Mouse (Mus musculus): Measurements from ENCODE around the gene Tspo2. TPM values are rescaled to one million over a fixed set of nuclear protein-coding genes. Genes with fewer than 3 reads are reported as not detected.

Tspo2 gene
- polyA plus RNA-seq, 1 experiment from 2014 or later = 2.6 TPM

GRCm38 (mm10) chr17:48425823-48426612, 25.3 kb downstream of the Tspo2 start:
- H3K9ac ChIP-seq (ENCODE audit: low read length) = no peak overlapping the region; the same call in 1 of the 2 replicates
- 22% methylated on average over 9 of the region's 9 CpGs for WGBS
- peak; percentile 74 for ATAC-seq (ENCODE audit: low read depth)
- H3K36me3 ChIP-seq (ENCODE audit: control insufficient read depth, insufficient read depth, low read length) = no peaks in the 10 kb centered on the region
- H3K27me3 ChIP-seq (ENCODE audit: control insufficient read depth, insufficient read depth, low read depth, low read length) = no peaks in the 10 kb centered on the region
- no peak overlapping the region for H3K4me3 ChIP-seq (ENCODE audit: low read length)
- H3K4me2 ChIP-seq (ENCODE audit: low read depth, low read length) = no peak overlapping the region
- peak overlapping the region; percentile 84 for H3K27ac ChIP-seq (ENCODE audit: low read length)
- no peaks in the 10 kb centered on the region for H3K9me3 ChIP-seq (ENCODE audit: control insufficient read depth, low read length)
- H3K4me1 ChIP-seq (replicated peaks; ENCODE audit: control insufficient read depth, insufficient read depth, low read length) = peaks cover 30% of the 10 kb centered on the region

DNA sequence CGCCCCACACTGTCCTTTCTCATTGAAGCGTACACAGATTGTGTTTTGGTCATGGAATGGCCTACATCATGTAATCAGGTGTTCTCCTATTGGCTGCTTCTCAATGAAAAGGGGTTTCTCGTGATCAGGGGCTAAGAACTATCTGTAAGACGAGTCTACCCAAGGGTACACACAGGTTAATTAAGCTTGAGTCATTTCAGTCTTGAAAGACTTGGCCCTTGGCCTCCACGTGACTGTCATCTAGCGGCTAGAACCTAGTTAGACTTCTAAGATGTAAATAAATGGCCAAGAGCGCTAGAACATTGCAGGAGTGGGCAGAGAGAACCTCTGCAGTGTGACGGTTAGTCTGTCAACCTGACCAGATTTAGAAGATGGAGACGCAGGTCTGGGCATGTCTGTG, 27.1 kb downstream of the Tspo2 start:
- H3K27me3 ChIP-seq (ENCODE audit: control insufficient read depth, insufficient read depth, low read depth, low read length) = no peaks in the 10 kb centered on the region
- peaks cover 19% of the 10 kb centered on the region for H3K4me1 ChIP-seq (replicated peaks; ENCODE audit: control insufficient read depth, insufficient read depth, low read length)
- no peak overlapping the region for H3K27ac ChIP-seq (ENCODE audit: low read length)
- no peak overlapping the region for H3K9ac ChIP-seq (ENCODE audit: low read length)
- H3K36me3 ChIP-seq (ENCODE audit: control insufficient read depth, insufficient read depth, low read length) = no peaks in the 10 kb centered on the region
- WGBS = 81% methylated on average over 9 of the region's 9 CpGs
- no peak for ATAC-seq (ENCODE audit: low read depth)
- no peaks in the 10 kb centered on the region for H3K9me3 ChIP-seq (ENCODE audit: control insufficient read depth, low read length)
- no peak overlapping the region for H3K4me2 ChIP-seq (ENCODE audit: low read depth, low read length)
- no peak overlapping the region for H3K4me3 ChIP-seq (ENCODE audit: low read length)

DNA sequence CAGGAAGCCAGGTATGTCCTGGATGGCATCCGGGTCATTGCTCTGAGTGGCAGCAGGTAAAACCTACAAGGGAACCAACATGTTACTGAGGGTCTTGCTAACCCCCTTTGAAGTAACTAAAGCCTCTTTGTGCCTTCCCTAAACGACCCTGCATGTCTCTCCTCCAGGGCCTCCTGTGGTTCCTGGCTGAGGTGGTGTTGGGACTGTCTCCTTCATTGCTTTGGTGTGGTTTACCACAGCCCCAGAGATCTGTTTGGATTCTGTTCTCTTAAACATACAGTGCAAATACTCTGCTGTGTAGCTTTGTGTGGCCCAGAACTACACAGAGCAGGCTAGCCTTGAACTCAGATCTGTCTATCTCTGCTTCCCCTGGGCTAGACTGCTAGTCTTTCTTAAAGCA, 31.8 kb downstream of the Tspo2 start:
- Histone ChIP-seq H3K4me2 (ENCODE audit: low read depth, low read length) (no peak overlapping the region), H3K4me3 (ENCODE audit: low read length) (no peak overlapping the region), H3K27ac (ENCODE audit: low read length) (no peak overlapping the region), H3K9ac (ENCODE audit: low read length) (no peak overlapping the region), H3K27me3 (ENCODE audit: control insufficient read depth, insufficient read depth, low read depth, low read length) (no peaks in the 10 kb centered on the region), H3K4me1 (replicated peaks; ENCODE audit: control insufficient read depth, insufficient read depth, low read length) (peaks cover 6% of the 10 kb centered on the region), H3K36me3 (ENCODE audit: control insufficient read depth, insufficient read depth, low read length) (peaks cover 10% of the 10 kb centered on the region), H3K9me3 (ENCODE audit: control insufficient read depth, low read length) (no peaks in the 10 kb centered on the region)
- ATAC-seq (ENCODE audit: low read depth) = no peak
- WGBS = 64% methylated on average over 2 of the region's 2 CpGs

DNA sequence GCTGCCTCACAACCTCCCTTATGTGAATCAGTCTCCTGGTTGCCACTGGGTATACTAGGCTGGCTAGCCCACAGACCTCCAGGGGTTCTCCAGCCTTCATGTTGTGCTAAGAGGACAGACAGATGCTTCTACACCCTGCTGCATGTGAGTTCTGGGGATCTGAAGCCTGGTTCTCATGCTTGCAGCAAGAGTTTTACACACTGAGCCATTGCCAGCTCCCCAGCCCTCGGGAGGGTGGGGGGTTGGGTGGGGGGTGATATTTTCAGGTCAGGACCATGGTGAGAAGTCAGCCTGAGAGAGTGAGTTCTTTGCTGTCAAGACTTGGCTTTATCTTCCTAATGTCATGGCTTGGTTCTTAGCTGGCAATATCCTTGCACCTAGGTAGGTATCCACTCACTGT, 32.5 kb downstream of the Tspo2 start:
- peaks cover 15% of the 10 kb centered on the region for H3K36me3 ChIP-seq (ENCODE audit: control insufficient read depth, insufficient read depth, low read length)
- no peak overlapping the region for H3K27ac ChIP-seq (ENCODE audit: low read length)
- no peak for ATAC-seq (ENCODE audit: low read depth)
- H3K27me3 ChIP-seq (ENCODE audit: control insufficient read depth, insufficient read depth, low read depth, low read length) = no peaks in the 10 kb centered on the region
- H3K4me2 ChIP-seq (ENCODE audit: low read depth, low read length) = no peak overlapping the region
- no peak overlapping the region for H3K4me3 ChIP-seq (ENCODE audit: low read length)
- H3K4me1 ChIP-seq (replicated peaks; ENCODE audit: control insufficient read depth, insufficient read depth, low read length) = peaks cover 6% of the 10 kb centered on the region
- H3K9me3 ChIP-seq (ENCODE audit: control insufficient read depth, low read length) = no peaks in the 10 kb centered on the region
- WGBS = 56% methylated on average over 1 of the region's 1 CpGs
- no peak overlapping the region for H3K9ac ChIP-seq (ENCODE audit: low read length)

- Histone ChIP-seq H3K9me3 (ENCODE audit: control insufficient read depth, low read length) (no peaks in the 10 kb centered on the region), H3K36me3 (ENCODE audit: control insufficient read depth, insufficient read depth, low read length) (peaks cover 17% of the 10 kb centered on the region), H3K4me1 (replicated peaks; ENCODE audit: control insufficient read depth, insufficient read depth, low read length) (peaks cover 6% of the 10 kb centered on the region), H3K9ac (ENCODE audit: low read length) (0 out of 2 replicates have a peak overlapping the region, but pooled peaks have one; percentile 6), H3K4me3 (ENCODE audit: low read length) (no peak overlapping the region), H3K27me3 (ENCODE audit: control insufficient read depth, insufficient read depth, low read depth, low read length) (no peaks in the 10 kb centered on the region), H3K4me2 (ENCODE audit: low read depth, low read length) (peak overlapping the region; percentile 21; the same call in 1 of the 2 replicates), H3K27ac (ENCODE audit: low read length) (0 out of 2 replicates have a peak overlapping the region, but pooled peaks have one; percentile 15)
- no peak for ATAC-seq (ENCODE audit: low read depth)
- 42% methylated on average over 7 of the region's 7 CpGs for WGBS
Observed at GRCm38 (mm10) chr17:48418174-48418573, 33.1 kb downstream of the Tspo2 start.

GRCm38 (mm10) chr17:48417521-48417920, 33.8 kb downstream of the Tspo2 start:
- H3K27me3 ChIP-seq (ENCODE audit: control insufficient read depth, insufficient read depth, low read depth, low read length) = no peaks in the 10 kb centered on the region
- no peak overlapping the region for H3K9ac ChIP-seq (ENCODE audit: low read length)
- peaks cover 6% of the 10 kb centered on the region for H3K4me1 ChIP-seq (replicated peaks; ENCODE audit: control insufficient read depth, insufficient read depth, low read length)
- H3K36me3 ChIP-seq (ENCODE audit: control insufficient read depth, insufficient read depth, low read length) = peaks cover 17% of the 10 kb centered on the region
- no peak overlapping the region for H3K4me3 ChIP-seq (ENCODE audit: low read length)
- 79% methylated on average over 6 of the region's 6 CpGs for WGBS
- H3K4me2 ChIP-seq (ENCODE audit: low read depth, low read length) = no peak overlapping the region
- no peak overlapping the region for H3K27ac ChIP-seq (ENCODE audit: low read length)
- H3K9me3 ChIP-seq (ENCODE audit: control insufficient read depth, low read length) = no peaks in the 10 kb centered on the region
- ATAC-seq (ENCODE audit: low read depth) = no peak

GRCm38 (mm10) chr17:48416425-48417195, 34.7 kb downstream of the Tspo2 start:
- H3K9me3 ChIP-seq (ENCODE audit: control insufficient read depth, low read length) = no peaks in the 10 kb centered on the region
- H3K9ac ChIP-seq (ENCODE audit: low read length) = no peak overlapping the region
- H3K27me3 ChIP-seq (ENCODE audit: control insufficient read depth, insufficient read depth, low read depth, low read length) = no peaks in the 10 kb centered on the region
- peak; percentile 76 for ATAC-seq (ENCODE audit: low read depth)
- peaks cover 10% of the 10 kb centered on the region for H3K4me1 ChIP-seq (replicated peaks; ENCODE audit: control insufficient read depth, insufficient read depth, low read length)
- peak overlapping the region; percentile 38; the same call in 1 of the 2 replicates for H3K27ac ChIP-seq (ENCODE audit: low read length)
- H3K36me3 ChIP-seq (ENCODE audit: control insufficient read depth, insufficient read depth, low read length) = peaks cover 20% of the 10 kb centered on the region
- 72% methylated on average over 14 of the region's 14 CpGs for WGBS
- H3K4me3 ChIP-seq (ENCODE audit: low read length) = no peak overlapping the region
- H3K4me2 ChIP-seq (ENCODE audit: low read depth, low read length) = no peak overlapping the region

GRCm38 (mm10) chr17:48416011-48416410, 35.3 kb downstream of the Tspo2 start:
- Histone ChIP-seq H3K36me3 (ENCODE audit: control insufficient read depth, insufficient read depth, low read length) (peaks cover 20% of the 10 kb centered on the region), H3K9me3 (ENCODE audit: control insufficient read depth, low read length) (no peaks in the 10 kb centered on the region), H3K4me1 (replicated peaks; ENCODE audit: control insufficient read depth, insufficient read depth, low read length) (peaks cover 16% of the 10 kb centered on the region), H3K27ac (ENCODE audit: low read length) (peak overlapping the region; percentile 38; the same call in 1 of the 2 replicates), H3K4me3 (ENCODE audit: low read length) (no peak overlapping the region), H3K9ac (ENCODE audit: low read length) (no peak overlapping the region), H3K4me2 (ENCODE audit: low read depth, low read length) (no peak overlapping the region), H3K27me3 (ENCODE audit: control insufficient read depth, insufficient read depth, low read depth, low read length) (no peaks in the 10 kb centered on the region)
- WGBS = 64% methylated on average over 7 of the region's 7 CpGs
- ATAC-seq (ENCODE audit: low read depth) = peak; percentile 54; the same call in 1 of the 2 replicates

GRCm38 (mm10) chr17:48411241-48411640, 40.1 kb downstream of the Tspo2 start:
- WGBS = 26% methylated on average over 8 of the region's 8 CpGs
- Histone ChIP-seq H3K27ac (ENCODE audit: low read length) (peak overlapping the region; percentile 100), H3K9ac (ENCODE audit: low read length) (peak overlapping the region; percentile 93), H3K4me2 (ENCODE audit: low read depth, low read length) (peak overlapping the region; percentile 82), H3K4me3 (ENCODE audit: low read length) (peak overlapping the region; percentile 78), H3K9me3 (ENCODE audit: control insufficient read depth, low read length) (no peaks in the 10 kb centered on the region), H3K27me3 (ENCODE audit: control insufficient read depth, insufficient read depth, low read depth, low read length) (no peaks in the 10 kb centered on the region), H3K36me3 (ENCODE audit: control insufficient read depth, insufficient read depth, low read length) (peaks cover 20% of the 10 kb centered on the region), H3K4me1 (replicated peaks; ENCODE audit: control insufficient read depth, insufficient read depth, low read length) (peaks cover 27% of the 10 kb centered on the region)
- ATAC-seq (ENCODE audit: low read depth) = no peak

All from lung, embryonic 16.5 days (tissue).